Mouse (Mus musculus) cerebellum, postnatal 10 days (tissue): Measurements from ENCODE around the gene Aip.
"Not testable (repeated sequence)": the region's sequence is repeated elsewhere in the genome, so short reads cannot be mapped to it uniquely, and the experiment has no call there.

Experiments
- DNase-seq, 2 experiments: peaks; one replicate each; pipeline ENCODE4 v3.0.0; 2021; ENCODE audit warnings: mixed read lengths in 2 of 2

The Aip gene

GRCm38 (mm10) chr19:4087090-4087489, 38.6 kb downstream of the Aip start:
- no peak for DNase-seq

DNA sequence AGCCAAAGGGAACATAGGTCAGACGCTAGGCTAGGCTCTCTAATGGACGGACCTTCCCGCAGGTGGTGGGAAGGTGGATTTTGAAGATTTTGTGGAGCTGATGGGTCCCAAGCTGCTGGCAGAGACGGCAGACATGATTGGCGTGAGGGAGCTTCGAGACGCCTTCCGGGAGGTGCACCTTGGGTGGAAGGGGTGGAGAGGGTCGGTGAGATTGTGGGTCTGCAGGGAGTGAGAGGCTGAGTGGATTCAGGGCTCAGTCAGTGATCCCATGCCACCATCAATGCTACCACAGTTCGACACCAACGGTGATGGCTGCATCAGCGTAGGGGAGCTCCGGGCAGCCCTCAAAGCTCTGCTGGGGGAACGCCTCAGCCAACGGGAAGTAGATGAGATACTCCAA, 39.5 kb downstream of the Aip start:
- DNase-seq = no peak

DNA sequence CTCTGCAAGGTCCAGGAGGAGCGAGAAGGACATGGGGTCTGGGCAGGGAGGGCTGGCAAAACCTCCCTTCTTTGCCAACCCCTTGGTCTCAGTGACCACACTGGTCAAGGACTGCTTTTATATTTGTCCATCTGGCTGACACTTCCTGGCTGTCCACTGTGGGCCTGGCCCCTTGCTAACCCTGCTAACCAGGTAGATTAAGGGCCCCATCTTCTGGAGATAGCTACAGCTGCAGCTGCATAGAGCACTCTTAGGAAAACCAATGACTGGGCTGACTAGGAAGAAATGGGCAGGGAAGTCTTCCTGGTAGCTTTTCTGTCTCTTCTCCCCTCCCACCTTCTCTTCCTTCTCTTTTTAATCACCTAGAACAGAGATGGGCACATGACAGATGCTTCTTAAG, 40.7 kb downstream of the Aip start:
- DNase-seq = no peak

DNA sequence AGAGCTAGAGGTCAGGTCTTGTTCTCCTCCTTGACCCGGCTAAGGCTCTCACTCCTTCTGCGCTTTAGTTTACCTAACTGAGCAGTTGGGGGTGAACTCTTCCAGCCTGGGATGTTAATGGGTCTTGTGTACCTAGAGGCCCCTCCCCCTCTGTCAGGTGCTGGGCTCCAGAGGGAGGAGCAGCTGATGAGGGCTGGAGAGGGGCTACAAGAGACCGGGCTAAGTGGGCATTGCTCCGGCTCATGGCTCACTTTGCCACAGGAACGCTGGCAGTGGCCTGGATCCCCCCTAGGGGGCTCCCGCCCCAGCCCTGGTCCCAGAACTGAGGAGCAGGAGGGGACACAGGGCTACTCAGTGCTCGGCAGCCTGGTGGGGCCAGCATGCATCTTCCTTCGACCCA, 41.8 kb downstream of the Aip start:
- DNase-seq = no peak

DNA sequence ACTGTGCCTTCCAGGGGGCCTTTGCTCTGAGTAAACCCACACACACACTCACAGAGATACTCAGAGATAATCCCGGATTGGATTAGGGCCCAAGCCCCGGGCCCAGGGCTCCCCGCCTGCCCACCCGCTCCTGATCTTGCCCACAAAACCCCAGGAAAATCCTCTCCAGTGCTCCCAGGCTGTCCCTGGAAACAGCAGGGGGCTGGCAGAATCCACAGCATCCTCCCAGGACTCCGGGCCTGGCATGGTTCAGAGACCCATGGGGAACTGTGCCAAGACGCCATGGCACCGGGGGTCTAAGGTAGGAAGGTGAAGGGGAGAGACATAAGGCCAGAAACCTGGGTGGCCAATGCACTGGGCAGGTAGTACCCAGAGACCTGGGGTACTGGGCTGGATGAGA, 42.3 kb downstream of the Aip start:
- no peak for DNase-seq

GRCm38 (mm10) chr19:4082219-4082965, 43.3 kb downstream of the Aip start:
- DNase-seq = no peak

DNA sequence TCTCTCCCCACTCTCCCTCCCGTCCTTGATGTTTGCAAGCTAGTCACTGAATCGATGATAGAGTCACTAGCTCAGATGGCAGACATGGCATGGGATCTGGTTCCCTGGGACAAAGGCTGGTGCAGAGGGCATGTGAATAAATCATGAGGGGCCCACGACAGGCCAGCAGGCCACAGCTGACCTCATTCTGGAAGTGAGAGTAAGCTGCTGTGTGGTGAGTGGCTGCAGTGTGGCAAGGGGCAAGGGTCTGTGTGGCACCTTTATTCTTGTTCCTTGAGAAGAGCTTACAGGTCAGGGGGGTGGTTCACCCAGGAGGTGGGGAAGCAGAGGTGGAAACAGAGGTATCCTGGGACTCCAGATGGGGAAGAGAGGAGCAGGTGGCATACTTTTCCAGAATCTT, 44.3 kb downstream of the Aip start, which contains the start of gene Cabp2:
TSS of gene Cabp2 (plus strand) at position 185 of the 400 bp plus-strand sequence.
- DNase-seq = no peak

DNA sequence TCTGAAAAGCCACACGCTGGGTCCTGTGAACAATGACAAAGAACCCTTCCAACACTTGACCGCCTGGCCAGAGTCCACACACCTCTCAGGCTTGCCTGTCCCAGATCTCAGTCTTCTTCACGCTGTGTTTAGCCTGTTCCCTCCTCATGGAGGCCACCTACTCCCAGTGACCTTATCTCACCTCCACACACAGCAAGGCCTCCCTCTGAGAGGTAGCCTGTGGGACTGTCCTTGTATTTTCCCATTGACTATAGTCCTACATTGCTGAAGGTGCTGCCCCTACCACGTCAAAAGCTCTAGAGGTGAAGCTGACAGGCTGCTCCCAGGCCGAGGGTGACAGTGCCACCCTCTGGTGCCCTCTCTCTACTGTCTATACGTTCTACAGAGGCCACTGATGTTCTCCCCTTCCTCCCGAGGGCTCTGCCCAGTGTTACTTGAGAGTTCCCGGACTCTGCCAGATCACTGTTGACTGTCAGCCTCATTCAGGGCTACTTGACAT, 45.1 kb downstream of the Aip start:
- peak; percentile 67 to 75 for DNase-seq

DNA sequence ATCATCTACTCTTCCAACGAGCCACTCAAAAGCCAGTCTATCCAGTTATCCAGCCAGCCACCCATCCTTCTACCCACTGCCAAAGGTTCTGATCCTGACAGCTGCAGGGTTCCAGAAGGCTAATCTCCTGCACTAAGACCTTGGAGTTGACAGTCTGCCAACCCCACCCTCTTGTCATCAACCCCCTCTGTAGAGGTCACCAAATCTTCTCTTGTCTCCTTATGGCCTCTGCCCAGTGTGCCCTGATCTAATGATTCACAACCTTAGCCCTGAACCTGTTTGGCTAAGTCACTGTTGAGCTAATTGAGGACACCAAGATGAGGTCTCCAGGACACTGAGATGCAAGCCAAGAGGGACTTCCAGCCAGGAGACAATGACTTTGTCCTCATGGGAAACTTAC, 46.1 kb downstream of the Aip start:
- no peak for DNase-seq

DNA sequence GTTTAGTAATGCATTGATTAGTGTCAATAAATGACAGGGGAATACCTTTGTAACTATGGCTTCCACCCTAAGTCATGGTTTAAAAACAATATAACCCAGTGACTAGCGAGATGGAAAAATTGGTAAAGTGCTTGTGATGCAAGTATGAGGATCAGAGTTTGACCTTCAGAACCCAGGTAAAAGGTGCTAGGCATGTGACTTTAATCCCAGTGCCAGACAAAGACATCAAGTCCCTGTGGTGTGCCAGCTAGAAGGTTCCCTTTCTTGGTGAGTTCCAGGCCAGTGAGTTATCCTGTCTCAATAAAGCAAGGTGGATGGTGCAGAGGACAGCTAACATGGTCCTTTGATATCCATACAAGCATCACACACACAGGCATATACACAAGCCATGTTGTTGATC, 50.1 kb downstream of the Aip start:
- no peak for DNase-seq

DNA sequence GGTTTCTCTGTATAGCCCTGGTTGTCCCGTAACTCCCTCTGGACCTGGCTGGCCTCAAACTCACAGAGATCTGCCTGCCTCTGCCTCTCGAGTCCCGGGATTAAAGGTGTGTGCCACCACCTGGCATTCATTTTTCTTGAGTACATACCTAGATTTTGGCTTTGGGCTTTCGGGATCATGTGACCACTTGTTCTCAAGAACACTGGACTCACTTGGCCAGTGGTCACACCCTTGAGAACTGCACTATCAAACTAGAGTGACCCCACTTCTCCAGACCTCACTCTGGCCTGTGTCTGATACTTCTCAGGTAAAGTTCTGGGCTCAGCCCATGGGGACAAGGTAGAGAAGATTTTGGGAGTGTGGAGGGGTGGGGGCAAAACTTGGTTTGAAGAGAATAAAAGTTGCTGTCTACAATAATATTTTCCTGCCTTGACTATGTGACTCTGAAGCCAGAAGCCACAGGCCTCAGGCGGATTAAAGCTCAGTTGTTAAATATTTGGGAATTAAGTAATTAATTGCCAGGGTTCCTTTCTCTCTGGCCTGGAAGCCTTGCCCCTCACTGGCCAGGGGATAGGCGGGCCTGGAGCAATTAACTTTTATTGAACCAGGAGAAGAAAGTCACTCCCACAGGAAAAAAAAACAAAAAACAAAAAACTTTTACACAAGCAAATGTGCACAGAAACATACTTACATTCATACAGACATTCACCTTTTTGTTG, 52.8 kb downstream of the Aip start:
- DNase-seq = no peak

GRCm38 (mm10) chr19:4071406-4071805, 54.3 kb downstream of the Aip start:
- peak in 1 of 2 experiments; percentile 49 for DNase-seq

- DNase-seq = no peak
Observed at GRCm38 (mm10) chr19:4070756-4071155, 54.9 kb downstream of the Aip start.

- no peak for DNase-seq
Observed at GRCm38 (mm10) chr19:4070311-4070710, 55.3 kb downstream of the Aip start.

DNA sequence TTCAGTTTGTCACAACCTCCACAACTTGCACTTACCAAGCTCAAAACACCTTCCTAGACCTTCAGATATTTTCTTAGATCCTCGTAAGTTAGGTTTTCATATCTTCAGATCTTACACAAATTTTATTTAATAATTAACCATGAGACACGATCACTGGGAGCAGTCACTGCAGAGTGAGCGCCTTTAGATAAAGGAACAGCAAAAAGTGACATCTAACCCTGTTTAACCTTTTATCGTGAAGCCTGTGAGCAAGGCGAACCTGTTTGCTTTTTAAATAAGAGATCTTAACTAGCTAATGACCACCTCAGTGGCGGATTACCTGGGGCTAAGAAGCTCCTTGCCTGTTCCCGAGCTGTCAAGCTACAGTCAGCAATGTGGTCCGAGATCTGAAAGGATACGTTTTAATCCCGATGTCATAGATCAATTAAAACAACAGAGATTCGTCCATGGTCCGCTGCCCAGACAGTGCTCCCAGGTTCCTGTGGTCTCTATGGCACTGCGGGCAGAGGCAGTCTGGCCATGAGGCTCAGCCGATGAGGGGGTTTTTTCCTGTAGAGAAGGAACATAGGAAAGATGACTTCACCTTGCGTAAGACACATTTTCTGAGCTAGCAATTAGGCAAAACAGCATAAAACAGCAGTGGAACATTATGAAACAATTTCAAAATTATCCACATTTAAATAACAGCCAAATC, 56.8 kb downstream of the Aip start:
- no peak for DNase-seq

DNA sequence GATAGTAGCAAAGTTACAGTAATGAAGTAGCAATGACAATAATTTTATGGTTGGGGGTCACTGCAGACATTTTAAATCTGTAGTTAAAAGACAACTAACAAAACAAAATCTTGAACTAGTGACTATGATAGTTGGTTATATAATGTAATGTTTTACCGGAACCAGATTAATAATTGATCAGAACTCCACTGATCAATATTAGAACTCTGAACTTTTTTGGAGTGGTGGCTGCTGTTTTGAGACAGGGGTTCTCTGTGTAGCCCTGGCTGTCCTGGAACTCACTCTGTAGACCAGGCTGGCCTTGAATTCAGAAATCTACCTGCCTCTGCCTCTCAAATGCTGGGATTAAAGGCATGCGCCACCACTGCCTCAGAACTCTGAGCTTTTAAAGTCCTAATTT, 57.4 kb downstream of the Aip start:
- DNase-seq = not testable (repeated sequence)

DNA sequence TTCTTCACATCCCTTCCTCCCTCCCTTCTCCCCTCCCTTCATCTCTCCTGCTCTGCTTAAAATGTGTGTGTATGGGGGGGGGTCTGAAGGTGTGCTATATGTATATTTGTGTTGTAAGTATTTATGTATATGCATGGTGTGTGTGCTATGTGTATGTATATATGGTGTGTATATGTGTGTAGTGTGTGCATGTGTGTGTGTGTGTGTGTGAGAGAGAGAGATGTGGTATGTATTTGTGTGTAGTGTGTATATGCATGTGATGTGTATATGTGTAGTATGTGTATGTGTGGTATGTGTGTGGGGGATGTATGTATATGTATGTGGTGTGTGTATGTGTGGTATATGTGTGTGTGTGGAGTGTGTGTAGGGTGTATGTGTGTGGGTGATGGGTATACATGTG, 58.8 kb downstream of the Aip start:
- DNase-seq = no peak

GRCm38 (mm10) chr19:4066280-4066679, 59.4 kb downstream of the Aip start:
- DNase-seq = no peak

- not testable (repeated sequence) for DNase-seq
Observed at GRCm38 (mm10) chr19:4064501-4064900, 61.2 kb downstream of the Aip start.
